Mouse (Mus musculus) induced T-regulatory cell, adult 2 months (primary cell): ENCODE measurements around the gene Mfsd11.
"Not testable (repeated sequence)": the region's sequence is repeated elsewhere in the genome, so short reads cannot be mapped to it uniquely, and the experiment has no call there.

Experiments used
- DNase-seq: peaks from one replicate; pipeline ENCODE4 v3.0.0-alpha.2; 2012; ENCODE audit warnings: low read depth

Gene Mfsd11

DNA sequence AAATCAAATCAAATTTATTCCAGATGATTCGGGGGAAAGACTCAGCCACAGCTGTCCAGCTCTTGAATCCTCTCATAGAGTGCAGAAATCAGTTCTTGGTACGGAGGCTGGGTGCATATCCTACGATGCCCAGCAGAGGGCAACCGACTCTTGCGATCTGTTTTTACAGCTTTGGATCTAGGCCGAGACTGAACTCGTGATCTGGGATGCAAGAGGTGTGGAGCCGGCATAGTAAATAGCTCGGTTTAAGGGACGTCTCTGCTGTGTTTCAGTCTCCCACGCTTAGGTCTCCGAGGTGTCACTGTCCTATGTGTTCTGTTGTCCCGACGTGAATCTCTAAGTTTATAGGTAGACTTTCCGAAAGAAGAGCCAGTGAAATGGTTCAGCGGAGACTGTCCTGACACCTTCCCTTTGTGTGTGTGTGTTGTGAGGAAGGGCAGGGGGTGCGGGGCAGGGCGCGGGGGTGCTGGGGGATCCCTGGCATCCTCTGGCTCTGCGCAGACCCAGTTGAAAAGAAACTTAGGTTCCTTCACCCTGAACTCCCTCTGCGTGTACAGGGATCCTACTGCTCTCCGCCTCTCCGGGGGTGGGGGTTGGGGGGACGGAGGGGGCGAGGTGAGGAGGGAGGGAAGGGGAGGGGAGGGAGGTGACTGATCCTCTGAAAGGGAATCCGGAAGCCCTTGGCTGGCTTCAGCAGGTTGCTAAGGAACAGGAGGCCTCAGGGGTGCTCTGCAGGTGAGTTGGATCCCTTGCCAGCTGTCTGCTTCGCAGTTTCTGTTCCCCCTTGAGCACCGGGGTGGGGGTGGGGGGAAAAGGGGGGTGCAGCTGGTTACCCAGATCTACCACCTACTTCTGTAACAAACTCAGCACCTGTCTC is 33.3 kb downstream of the Mfsd11 start:
- peak; percentile 84 for DNase-seq

- DNase-seq, result no peak
These were observed 34.9 kb downstream of the Mfsd11 start for GRCm38 (mm10) chr11:116887136-116887535.

GRCm38 (mm10) chr11:116893532-116894442 is 41.5 kb downstream of the Mfsd11 start:
- DNase-seq, result no peak

GRCm38 (mm10) chr11:116895402-116895801 is 43.2 kb downstream of the Mfsd11 start:
- DNase-seq, result no peak

DNA sequence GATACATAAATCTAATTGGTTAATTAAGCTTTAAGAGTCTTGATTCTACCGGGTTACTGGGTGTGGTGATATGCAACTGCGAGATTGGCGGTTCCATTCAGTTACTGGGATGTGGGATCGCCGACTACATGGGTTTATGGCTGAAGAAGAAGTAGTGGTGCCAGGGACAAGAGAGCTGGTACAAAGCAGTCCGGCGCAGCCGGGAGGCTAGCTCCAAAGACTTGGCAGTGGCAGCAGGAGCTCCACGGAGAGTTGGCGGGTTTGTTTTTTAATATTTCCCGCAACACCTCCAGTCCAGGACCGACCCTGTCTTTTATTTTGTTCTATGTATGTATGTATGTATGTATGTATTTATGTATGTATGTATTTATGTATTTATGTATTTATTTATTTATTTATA is 47.0 kb downstream of the Mfsd11 start:
- DNase-seq, result no peak

GRCm38 (mm10) chr11:116902588-116902987 is 50.3 kb downstream of the Mfsd11 start:
- not testable (repeated sequence) for DNase-seq

DNA sequence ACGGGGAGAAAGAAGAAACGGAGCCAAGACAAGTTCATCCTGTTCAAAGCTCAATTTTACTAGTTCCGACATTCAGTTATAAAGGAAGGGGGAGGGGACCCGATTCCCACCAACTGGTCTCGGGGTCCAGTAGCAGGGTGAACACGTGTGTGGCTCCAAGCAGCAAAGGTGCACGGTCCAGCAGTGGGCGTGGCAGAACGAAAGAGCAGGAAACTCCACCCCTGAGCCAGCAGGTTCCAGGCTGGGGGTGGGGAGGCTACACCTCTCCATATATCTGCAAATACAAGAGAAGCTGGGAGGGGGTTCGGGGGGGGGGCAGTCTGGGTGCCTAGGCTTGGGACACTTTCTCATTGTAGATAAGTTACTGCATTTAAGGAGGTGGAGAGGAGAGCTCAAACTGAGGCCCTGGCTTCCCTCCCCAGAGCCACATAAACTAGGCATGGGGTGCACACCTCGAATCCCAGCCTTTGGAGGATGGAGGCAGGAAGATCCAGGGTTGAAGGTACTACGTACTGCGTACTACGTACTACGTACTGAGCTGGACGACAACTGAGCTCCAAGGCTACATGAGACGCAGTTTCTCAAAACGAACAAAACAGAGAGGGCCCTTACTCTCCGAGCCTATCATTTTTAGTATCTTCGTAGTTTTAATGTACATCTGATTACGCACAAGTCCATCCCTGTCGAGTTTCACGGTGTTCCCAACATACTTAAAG is 53.7 kb downstream of the Mfsd11 start:
- DNase-seq, result peak; percentile 26

DNA sequence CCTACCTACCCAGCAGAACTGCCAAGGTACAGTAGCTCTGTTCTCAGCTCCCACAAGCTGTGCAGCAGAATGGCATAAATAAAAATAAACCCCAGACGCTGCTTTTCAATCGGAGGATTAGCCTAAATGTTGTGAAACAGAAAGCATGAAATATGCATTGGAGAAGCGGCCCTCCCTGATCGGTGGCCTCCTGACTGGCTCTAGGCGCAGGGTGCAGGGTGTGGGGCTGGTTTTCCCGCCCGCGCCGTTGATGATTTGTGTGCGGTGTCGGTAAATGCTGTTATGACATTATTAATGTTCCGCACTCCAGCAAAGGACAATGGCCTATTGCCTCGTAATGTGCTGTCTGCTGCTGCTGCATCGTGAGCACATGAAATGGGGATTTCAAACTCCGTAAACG is 61.3 kb downstream of the Mfsd11 start:
- DNase-seq, result no peak

- DNase-seq, result no peak
These were observed 62.1 kb downstream of the Mfsd11 start for GRCm38 (mm10) chr11:116914267-116914885.

DNA sequence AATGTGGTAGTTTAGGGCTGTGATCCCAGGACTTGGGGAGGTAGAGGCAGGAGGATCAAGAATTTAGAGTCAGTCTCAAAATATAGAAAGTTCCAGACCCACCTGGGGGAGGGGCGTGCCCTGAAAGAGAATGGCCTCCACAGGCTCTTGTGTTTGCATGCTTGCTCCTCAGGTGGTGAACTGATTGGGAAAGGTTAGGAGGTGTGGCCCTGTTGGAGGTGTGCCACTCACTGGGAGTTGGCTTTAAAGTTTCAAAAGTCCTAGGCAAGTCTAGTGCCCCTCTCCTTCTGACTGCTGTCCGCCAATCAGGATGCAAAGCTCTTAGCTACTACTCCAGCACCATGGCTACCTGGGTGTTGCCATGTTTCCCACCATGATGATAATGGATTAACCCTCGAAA is 63.0 kb downstream of the Mfsd11 start:
- DNase-seq, result no peak

- no peak for DNase-seq
These were observed 65.1 kb downstream of the Mfsd11 start for GRCm38 (mm10) chr11:116917361-116917760.

GRCm38 (mm10) chr11:116918323-116919185 is 66.3 kb downstream of the Mfsd11 start, which contains the start of gene Mgat5b:
Gene Mgat5b, plus strand, starts transcription at chr11:116918863.
- peak; percentile 81 for DNase-seq

- peak; percentile 15 for DNase-seq
These were observed 67.2 kb downstream of the Mfsd11 start for GRCm38 (mm10) chr11:116919186-116920020.

- no peak for DNase-seq
These were observed 68.5 kb downstream of the Mfsd11 start for GRCm38 (mm10) chr11:116920746-116921145.

- no peak for DNase-seq
These were observed 69.8 kb downstream of the Mfsd11 start for GRCm38 (mm10) chr11:116922058-116922457.
